Mouse (Mus musculus) liver, postnatal 0 days (tissue): ENCODE measurements around the gene Padi2. TPM values are rescaled to one million over a fixed set of nuclear protein-coding genes. Genes with fewer than 3 reads are reported as not detected.

Source experiments
- ATAC-seq: fragments of 200-750 bp; cut with Nextera tagmentation; 2 replicates; pipeline ENCODE4 v1.8.0; 2017; ENCODE audit warnings: mild to moderate bottlenecking, moderate library complexity
- DNase-seq: peaks from one replicate; pipeline ENCODE4 v3.0.0-alpha.2; 2016
- H3K27ac ChIP-seq: fragments of 300-500 bp; sonication (generic); 2 replicates; pipeline ENCODE4 v1.5.1; 2014; ENCODE audit warnings: antibody characterized with exemption, moderate library complexity, mild to moderate bottlenecking, low read depth
- H3K27me3 ChIP-seq: fragments of 300-500 bp; sonication (generic); 2 replicates; pipeline ENCODE4 v1.6.1; 2014; ENCODE audit warnings: low read length, control low read depth, mixed read lengths; ENCODE audit not compliant: insufficient read depth
- H3K36me3 ChIP-seq: fragments of 300-500 bp; sonication (generic); replicated peaks from 2 replicates; pipeline ENCODE4 v1.6.1; 2014; ENCODE audit warnings: mild to moderate bottlenecking, control low read depth, low read length, moderate library complexity, mixed read lengths; ENCODE audit not compliant: insufficient read depth
- H3K4me1 ChIP-seq: fragments of 300-500 bp; sonication (generic); 2 replicates; pipeline ENCODE4 v1.6.1; 2014; ENCODE audit warnings: antibody characterized with exemption, mild to moderate bottlenecking, control low read depth; ENCODE audit not compliant: insufficient read depth
- H3K4me2 ChIP-seq: fragments of 300-500 bp; sonication (generic); 2 replicates; pipeline ENCODE4 v1.6.1; 2014; ENCODE audit warnings: low read depth, mild to moderate bottlenecking, low read length, moderate library complexity, mixed read lengths
- H3K4me3 ChIP-seq: fragments of 300-500 bp; sonication (generic); 2 replicates; pipeline ENCODE4 v1.5.1; 2014; ENCODE audit warnings: low read depth, low read length
- H3K9ac ChIP-seq: fragments of 300-500 bp; sonication (generic); replicated peaks from 2 replicates; pipeline ENCODE4 v1.6.1; 2014; ENCODE audit warnings: mild to moderate bottlenecking, moderate library complexity
- H3K9me3 ChIP-seq: fragments of 300-500 bp; sonication (generic); 2 replicates; pipeline ENCODE4 v1.6.1; 2016; ENCODE audit warnings: mild to moderate bottlenecking, control low read depth, low read length, mixed read lengths
- CTCF ChIP-seq: sonication (generic); IDR thresholded peaks from 2 replicates; pipeline ENCODE4 v1.5.1; 2016; ENCODE audit warnings: antibody characterized with exemption, low read depth
- EP300 ChIP-seq: IDR thresholded peaks from 2 replicates; pipeline ENCODE4 v1.6.1; 2016; ENCODE audit warnings: antibody characterized with exemption, low read depth, mild to moderate bottlenecking
- WGBS: fragments of 180-500 bp; shearing (Covaris S2); extraction: QIAGEN DNeasy Blood & Tissue Kit; methylation state at CpG from one replicate; pipeline ENCODE4 v1.1.7; 2014; ENCODE audit not compliant: insufficient replicate concordance; 5-methylcytosine and 5-hydroxymethylcytosine counted together
- polyA plus RNA-seq: library from polyadenylated mRNA; unstranded; fragments of >200 nt; fragmentation: Nextera tagmentation; extraction: Ambion mirVana; gene quantifications from 2 replicates; pipeline ENCODE4 v1.2.1, GENCODE M21; 2015

Padi2 gene
- polyA plus RNA-seq, 1 experiment from 2014 or later, result 2.1 TPM

DNA sequence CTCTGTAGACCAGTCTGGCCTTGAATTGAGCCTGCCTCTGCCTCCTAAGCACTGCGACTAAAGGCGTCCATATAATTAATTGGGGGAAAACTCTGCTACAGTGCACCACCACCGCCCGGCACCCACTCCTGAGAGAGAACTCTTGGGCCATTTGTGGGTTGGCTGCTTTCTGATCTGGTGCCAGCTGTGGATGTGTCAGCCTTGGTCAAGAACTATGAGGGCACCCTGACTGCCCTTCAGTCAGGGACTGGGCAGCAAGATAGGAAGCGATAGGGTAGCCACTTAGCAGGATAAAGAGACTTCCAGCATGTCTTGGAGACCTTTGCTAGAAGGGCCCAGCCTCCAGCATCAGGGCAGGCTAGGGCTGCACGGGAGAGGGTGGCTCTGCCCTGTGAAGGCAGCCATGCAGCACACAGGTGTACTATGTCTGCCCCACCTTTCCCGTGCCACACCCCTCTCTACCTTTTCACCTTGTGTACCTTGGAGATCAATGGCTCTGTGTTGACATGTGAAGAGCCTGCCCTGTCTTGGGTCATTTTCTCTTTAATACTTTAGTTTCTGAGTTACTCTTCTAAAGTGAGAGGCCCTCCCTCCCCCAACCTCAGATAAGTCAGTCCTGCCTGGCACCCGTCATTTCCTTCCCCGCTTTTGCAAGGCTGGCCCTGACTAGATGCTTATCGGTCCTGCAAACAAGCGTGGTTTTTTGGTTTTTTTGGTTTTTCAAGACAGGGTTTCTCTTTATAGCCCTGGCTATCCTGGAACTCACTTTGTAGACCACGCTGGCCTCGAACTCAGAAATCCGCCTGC, 71.9 kb downstream of the Padi2 start:
- no peak for TF ChIP-seq CTCF
- no peak overlapping the region for H3K4me3 ChIP-seq
- WGBS, result 57% methylated on average over 14 of the region's 14 CpGs
- H3K9me3 ChIP-seq, result no peaks in the 10 kb centered on the region
- ATAC-seq (no peak), DNase-seq (no peak)
- H3K27me3 ChIP-seq, result no peaks in the 10 kb centered on the region
- H3K36me3 ChIP-seq, result peaks cover 52% of the 10 kb centered on the region
- no peak overlapping the region for H3K27ac ChIP-seq
- H3K4me2 ChIP-seq, result no peak overlapping the region
- peaks cover 16% of the 10 kb centered on the region for H3K4me1 ChIP-seq
- no peak overlapping the region for H3K9ac ChIP-seq

DNA sequence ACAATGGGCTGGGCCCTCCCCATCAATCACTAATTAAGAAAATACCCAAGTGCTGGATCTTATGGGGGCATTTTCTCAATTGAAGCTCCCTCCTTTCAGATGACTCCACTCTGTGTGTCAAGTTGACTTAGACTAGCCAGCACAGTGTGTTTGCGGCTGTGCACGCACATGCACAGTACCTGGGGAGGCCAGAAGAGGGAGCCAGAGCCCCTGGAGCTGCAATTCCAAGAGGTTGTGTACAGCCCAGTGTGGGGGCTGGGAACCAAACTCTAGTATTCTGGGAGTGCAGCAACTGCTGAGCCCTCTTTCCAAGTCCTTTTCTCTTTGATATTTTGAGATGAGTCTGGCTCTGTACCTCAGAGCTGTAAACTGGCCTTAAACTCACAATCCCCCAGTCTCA, 75.5 kb downstream of the Padi2 start:
- no peak overlapping the region for H3K27ac ChIP-seq
- no peak for ATAC-seq
- DNase-seq, result peak; percentile 40
- WGBS, result 98% methylated on average over 2 of the region's 2 CpGs
- H3K4me2 ChIP-seq, result no peak overlapping the region
- H3K27me3 ChIP-seq, result no peaks in the 10 kb centered on the region
- H3K9ac ChIP-seq, result no peak overlapping the region
- TF ChIP-seq CTCF, result peak; percentile 54
- TF ChIP-seq EP300, result no peak
- H3K4me3 ChIP-seq, result no peak overlapping the region
- peaks cover 23% of the 10 kb centered on the region for H3K36me3 ChIP-seq
- H3K9me3 ChIP-seq, result no peaks in the 10 kb centered on the region
- peaks cover 26% of the 10 kb centered on the region for H3K4me1 ChIP-seq

DNA sequence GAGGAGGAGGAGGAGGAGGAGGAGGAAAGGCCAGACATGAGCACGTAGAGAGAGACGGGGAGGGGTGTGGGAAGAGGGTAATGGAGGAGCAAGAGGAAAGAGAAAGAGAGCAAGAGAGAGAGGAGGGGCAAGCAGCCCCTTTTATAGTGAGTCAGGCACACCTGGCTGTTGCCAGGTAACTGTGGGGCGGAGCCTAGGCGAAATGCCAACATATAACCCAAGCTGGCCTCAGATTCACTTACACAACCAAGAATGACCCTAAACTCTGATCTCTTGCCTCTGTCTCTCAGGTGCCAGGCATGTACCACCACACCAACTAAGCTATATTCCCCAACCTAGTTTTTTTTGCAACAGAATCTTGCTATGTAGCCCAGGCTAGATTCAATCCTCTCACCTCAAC, 76.7 kb downstream of the Padi2 start:
- TF ChIP-seq EP300 (no peak), CTCF (no peak)
- peak overlapping the region; percentile 88 for H3K27ac ChIP-seq
- WGBS, result 51% methylated on average over 4 of the region's 4 CpGs

DNA sequence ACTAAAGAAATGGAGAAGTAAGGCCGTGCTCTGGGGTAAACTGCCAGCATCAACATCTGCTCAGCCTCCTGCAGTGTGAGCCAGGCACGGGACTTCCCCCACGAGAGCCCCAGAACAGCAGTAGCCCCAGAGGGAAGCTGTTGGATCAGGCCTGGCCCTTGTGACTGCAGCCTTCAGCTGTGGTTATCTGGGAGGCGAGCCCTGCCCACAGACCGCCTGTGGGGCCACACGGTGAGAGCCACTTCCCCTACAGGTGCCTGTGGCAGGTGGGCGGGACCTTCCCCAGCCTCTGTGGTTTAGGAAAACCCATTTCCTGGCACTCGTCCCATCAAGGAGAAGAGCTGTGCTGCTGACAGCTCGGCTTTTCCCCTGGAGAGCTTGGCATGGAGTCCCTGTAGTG, 77.3 kb downstream of the Padi2 start:
- Histone ChIP-seq H3K4me1 (peaks cover 31% of the 10 kb centered on the region), H3K27ac (peak overlapping the region; percentile 88), H3K27me3 (no peaks in the 10 kb centered on the region), H3K4me2 (peak overlapping the region; percentile 30; the same call in 1 of the 2 replicates), H3K9me3 (no peaks in the 10 kb centered on the region), H3K4me3 (no peak overlapping the region), H3K9ac (no peak overlapping the region), H3K36me3 (peaks cover 14% of the 10 kb centered on the region; the same call in 1 of the 2 replicates)
- DNase-seq (peak; percentile 78), ATAC-seq (peak; percentile 70)
- 4% methylated on average over 9 of the region's 9 CpGs for WGBS
- TF ChIP-seq CTCF (no peak), EP300 (peak; percentile 46)

More for the DNA sequence above, 76.7 kb downstream of the Padi2 start:
- H3K9ac ChIP-seq, result no peak overlapping the region; the same call in 1 of the 2 replicates
- H3K4me1 ChIP-seq, result peaks cover 31% of the 10 kb centered on the region
- DNase-seq (no peak), ATAC-seq (no peak)
- no peaks in the 10 kb centered on the region for H3K9me3 ChIP-seq
- no peaks in the 10 kb centered on the region for H3K27me3 ChIP-seq
- H3K4me2 ChIP-seq, result no peak overlapping the region
- no peak overlapping the region for H3K4me3 ChIP-seq
- peaks cover 17% of the 10 kb centered on the region for H3K36me3 ChIP-seq

DNA sequence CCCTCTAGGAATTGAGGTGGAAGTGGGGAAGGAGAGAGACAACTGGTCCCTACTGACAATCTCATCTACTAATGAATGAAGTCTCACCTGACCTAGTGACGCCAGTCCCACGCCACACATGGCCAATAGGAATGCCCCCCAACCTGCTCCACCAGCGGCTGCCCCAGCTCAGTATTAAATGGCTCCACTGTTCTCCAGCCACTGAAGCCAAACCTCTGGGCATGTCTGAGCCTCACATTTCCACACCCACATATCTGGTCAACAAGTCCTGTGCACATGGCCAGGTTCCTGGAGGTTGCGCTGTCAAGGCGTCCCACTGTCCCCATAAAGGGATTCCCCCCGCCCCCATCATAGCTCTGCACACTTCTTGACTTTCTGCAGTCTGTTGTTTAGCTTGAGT, 78.4 kb downstream of the Padi2 start:
- H3K4me3 ChIP-seq, result no peak overlapping the region
- H3K27ac ChIP-seq, result peak overlapping the region; percentile 88; the same call in 1 of the 2 replicates
- peaks cover 38% of the 10 kb centered on the region for H3K4me1 ChIP-seq
- ATAC-seq, result no peak
- H3K9ac ChIP-seq, result no peak overlapping the region
- no peak for DNase-seq
- H3K9me3 ChIP-seq, result no peaks in the 10 kb centered on the region
- H3K4me2 ChIP-seq, result no peak overlapping the region
- WGBS, result 78% methylated on average over 6 of the region's 6 CpGs
- H3K36me3 ChIP-seq, result peaks cover 3% of the 10 kb centered on the region; the same call in 1 of the 2 replicates
- TF ChIP-seq EP300 (no peak), CTCF (no peak)
- H3K27me3 ChIP-seq, result no peaks in the 10 kb centered on the region

DNA sequence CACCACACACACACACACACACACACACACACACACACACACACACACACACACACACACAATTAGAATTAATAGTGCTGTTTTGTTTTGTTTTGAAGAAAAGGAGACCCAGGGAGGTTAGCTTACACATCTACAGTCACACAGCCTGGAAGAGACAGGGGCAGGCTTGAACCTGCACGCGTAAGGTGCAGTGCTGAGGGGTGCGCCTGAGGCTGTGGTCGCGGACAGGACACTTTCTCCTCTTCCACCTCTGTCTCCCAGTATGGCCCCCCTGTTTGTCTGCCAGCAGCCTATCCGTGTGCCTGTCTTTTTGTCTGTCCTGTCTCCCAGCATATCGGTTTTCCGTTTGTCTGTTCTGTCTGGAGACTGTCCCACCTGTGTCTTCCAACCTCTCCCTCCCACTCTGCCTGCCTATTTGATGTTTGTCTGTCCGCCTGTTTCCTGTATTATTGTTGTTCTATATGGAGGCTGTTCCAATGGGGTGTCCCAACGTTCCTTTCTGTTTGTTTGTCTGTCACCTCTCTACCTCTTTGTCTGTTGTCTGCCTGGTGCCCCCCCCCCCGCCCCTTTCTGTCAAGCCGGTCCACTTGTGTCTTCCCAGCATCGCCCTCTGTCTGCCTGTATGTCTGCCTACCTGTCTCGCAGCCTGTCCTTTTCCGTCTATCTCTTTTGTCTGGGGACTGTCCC, 80.0 kb downstream of the Padi2 start:
- ATAC-seq, result no peak; the same call in 1 of the 2 replicates

More for the DNA sequence above, 80.0 kb downstream of the Padi2 start:
- H3K36me3 ChIP-seq, result no peaks in the 10 kb centered on the region
- H3K9me3 ChIP-seq, result no peaks in the 10 kb centered on the region
- peaks cover 38% of the 10 kb centered on the region for H3K4me1 ChIP-seq
- TF ChIP-seq CTCF (peak; percentile 26; the same call in 1 of the 2 replicates), EP300 (no peak)
- H3K4me2 ChIP-seq, result peak overlapping the region; percentile 96
- peak overlapping the region; percentile 81 for H3K4me3 ChIP-seq
- 30% methylated on average over 15 of the region's 15 CpGs for WGBS
- no peaks in the 10 kb centered on the region for H3K27me3 ChIP-seq
- H3K9ac ChIP-seq, result peak overlapping the region; percentile 80; the same call in 1 of the 2 replicates
- H3K27ac ChIP-seq, result no peak overlapping the region
- peak; percentile 29 for DNase-seq
